In genomic region chr7:27688815-27689612, GRCm38 (mm10) we compare ENCODE assay signal across 8 mouse cellular contexts. TPM values are rescaled to one million over a fixed set of nuclear protein-coding genes. Genes with fewer than 3 reads are reported as not detected.
DNase-seq lines count a peak whose midpoint lies in the region; ATAC-seq and TF ChIP-seq lines count a peak whose summit lies in the region.

Gene Zfp607b (plus strand): TSS chr7:27689340.

- TF ChIP-seq CTCF in lung, postnatal 0 days (IDR thresholded peaks at IDR 0.05) = no peak

- peak within 1 kb of the TSS; percentile 64 for H3K4me3 ChIP-seq in hindbrain, embryonic 10.5 days
- peak within 1 kb of the TSS; percentile 35 for H3K4me3 ChIP-seq in lung, postnatal 0 days (ENCODE audit: low read depth, low read length)

- H3K4me1 ChIP-seq in hindbrain, embryonic 10.5 days (replicated peaks) = peaks cover 21% of the 10 kb centered on the region
- no peaks in the 10 kb centered on the region; the same call in 1 of the 2 replicates for H3K4me1 ChIP-seq in lung, postnatal 0 days (ENCODE audit: insufficient read depth, low read depth, low read length)

- 0 out of 2 replicates have a peak, but pooled peaks cover 6% of the 10 kb centered on the region for H3K36me3 ChIP-seq in hindbrain, embryonic 10.5 days
- no peaks in the 10 kb centered on the region for H3K36me3 ChIP-seq in lung, postnatal 0 days (ENCODE audit: insufficient read depth, low read length)

- peak; percentile 97 for ATAC-seq in frontal cortex, adult (ENCODE audit: low TSS enrichment)
- peak; percentile 99 for ATAC-seq in lung, postnatal 0 days

- H3K27me3 ChIP-seq in hindbrain, embryonic 10.5 days (ENCODE audit: insufficient read depth, poor library complexity, severe bottlenecking) = no peaks in the 10 kb centered on the region
- no peaks in the 10 kb centered on the region for H3K27me3 ChIP-seq in lung, postnatal 0 days (replicated peaks; ENCODE audit: insufficient read depth, low read length)

- TF ChIP-seq EP300 in lung, postnatal 0 days (IDR thresholded peaks at IDR 0.05) = peak; percentile 56

- WGBS in hindbrain, embryonic 10.5 days = under 1% methylated on average over 19 of the region's 19 CpGs
- under 1% methylated on average over 19 of the region's 19 CpGs for WGBS in lung, postnatal 0 days

- H3K27ac ChIP-seq in hindbrain, embryonic 10.5 days = peak within 1 kb of the TSS; percentile 90
- H3K27ac ChIP-seq in lung, postnatal 0 days (ENCODE audit: low read length) = peak within 1 kb of the TSS; percentile 57

- no peaks in the 10 kb centered on the region for H3K9me3 ChIP-seq in hindbrain, embryonic 10.5 days
- H3K9me3 ChIP-seq in lung, postnatal 0 days (ENCODE audit: low read length) = no peaks in the 10 kb centered on the region

- peak; percentile 94 for DNase-seq in MN1 (ENCODE audit: low spot score)
- peak; percentile 98 for DNase-seq in cerebellum, adult 9-10 months
- DNase-seq in hindbrain, embryonic 10.5 days (ENCODE audit: low spot score) = peak; percentile 90
- peak; percentile 99 for DNase-seq in layer of hippocampus, adult 9-11 months
- peak; percentile 99 for DNase-seq in lung, postnatal 0 days (ENCODE audit: low spot score)
- peak; percentile 78 for DNase-seq in ovary, postnatal 14 days (ENCODE audit: low spot score)
- DNase-seq in thymus, postnatal 14 days = peak; percentile 93

- H3K4me2 ChIP-seq in lung, postnatal 0 days (replicated peaks; ENCODE audit: low read depth, low read length) = peak within 1 kb of the TSS; percentile 64

- peak within 1 kb of the TSS; percentile 43 for H3K9ac ChIP-seq in lung, postnatal 0 days (replicated peaks; ENCODE audit: low read depth)

RNA-seq across cellular contexts. Expression of gene Zfp607b, which starts in this region (rescaled TPM):
- 5.2 and 6.6 TPM in 2 replicates for polyA plus RNA-seq in hindbrain, embryonic 10.5 days (2016; fragmentation: Nextera tagmentation; extraction: Ambion mirVana)
- polyA plus RNA-seq in lung, postnatal 0 days (2015; fragmentation: Nextera tagmentation; extraction: Ambion mirVana) = 2.2 and 2.8 TPM in 2 replicates

Comparison
In these comparisons a context has a peak if more than half of its experiments do, and no peak if none do; other contexts are left out.
1. Peak in every context shown above with its lines: DNase-seq, ATAC-seq, H3K4me3 ChIP-seq and H3K27ac ChIP-seq.